Mouse (Mus musculus) limb, embryonic 11.5 days (tissue): ENCODE measurements at regions not wholly inside any gene's neighbourhood (a gene's known extent, or its start where the extent isn't known, plus 50 kb on each side); places are given as distances from the start of the nearest gene placed in this dataset.

Experiments used
- ATAC-seq: fragments of 200-750 bp; cut with Nextera tagmentation; 2 replicates; pipeline ENCODE4 v1.8.0; 2017; ENCODE audit warnings: low read depth; ENCODE audit not compliant: insufficient number of reproducible peaks, low FRiP score, low TSS enrichment
- DNase-seq: peaks from one replicate; pipeline ENCODE4 v3.0.0-alpha.2; 2015; ENCODE audit warnings: low spot score
- H3K27ac ChIP-seq: fragments of 300-500 bp; sonication (generic); replicated peaks from 2 replicates; pipeline ENCODE4 v1.5.1; 2014; ENCODE audit warnings: low read depth, mild to moderate bottlenecking, low read length
- H3K27me3 ChIP-seq: fragments of 300-500 bp; sonication (generic); 2 replicates; pipeline ENCODE4 v1.6.1; 2014; ENCODE audit warnings: mild to moderate bottlenecking, low read length, mixed read lengths; ENCODE audit not compliant: control insufficient read depth, insufficient read depth
- H3K36me3 ChIP-seq: fragments of 300-500 bp; sonication (generic); 2 replicates; pipeline ENCODE4 v1.6.1; 2014; ENCODE audit warnings: mild to moderate bottlenecking, low read length, moderate library complexity, mixed read lengths; ENCODE audit not compliant: control insufficient read depth, insufficient read depth
- H3K4me1 ChIP-seq: fragments of 300-500 bp; sonication (generic); 2 replicates; pipeline ENCODE4 v1.6.1; 2014; ENCODE audit warnings: low read length, mixed read lengths; ENCODE audit not compliant: control insufficient read depth, insufficient read depth
- H3K4me2 ChIP-seq: fragments of 300-500 bp; sonication (generic); 2 replicates; pipeline ENCODE4 v1.6.1; 2014; ENCODE audit warnings: low read depth, mild to moderate bottlenecking, moderate library complexity; ENCODE audit not compliant: severe bottlenecking
- H3K4me3 ChIP-seq: fragments of 300-500 bp; sonication (generic); 2 replicates; pipeline ENCODE4 v1.5.1; 2014; ENCODE audit warnings: low read depth, low read length
- H3K9ac ChIP-seq: fragments of 300-500 bp; sonication (generic); 2 replicates; pipeline ENCODE4 v1.6.1; 2014; ENCODE audit warnings: mild to moderate bottlenecking, low read length
- H3K9me3 ChIP-seq: fragments of 300-500 bp; sonication (generic); 2 replicates; pipeline ENCODE4 v1.6.1; 2016; ENCODE audit warnings: low read length; ENCODE audit not compliant: control insufficient read depth
- WGBS: fragments of 180-500 bp; shearing (Covaris S2); extraction: QIAGEN DNeasy Blood & Tissue Kit; methylation state at CpG from one replicate; pipeline ENCODE4 v1.1.7; 2014; 5-methylcytosine and 5-hydroxymethylcytosine counted together

- H3K27me3 ChIP-seq = 0 out of 2 replicates have a peak, but pooled peaks cover 6% of the 10 kb centered on the region
- H3K27ac ChIP-seq = peak overlapping the region; percentile 93
- no peaks in the 10 kb centered on the region for H3K36me3 ChIP-seq
- H3K4me3 ChIP-seq = no peak overlapping the region
- ATAC-seq (peak; percentile 69), DNase-seq (peak; percentile 77)
- no peaks in the 10 kb centered on the region for H3K9me3 ChIP-seq
- H3K4me1 ChIP-seq = 0 out of 2 replicates have a peak, but pooled peaks cover 3% of the 10 kb centered on the region
- no peak overlapping the region for H3K4me2 ChIP-seq
- peak overlapping the region; percentile 40; the same call in 1 of the 2 replicates for H3K9ac ChIP-seq
- WGBS = 2% methylated on average over 5 of the region's 5 CpGs
These were observed 63.9 kb downstream of the Ddx3x start for GRCm38 (mm10) chrX:13344701-13345100.

- Histone ChIP-seq H3K27ac (peak overlapping the region; percentile 93), H3K9me3 (no peaks in the 10 kb centered on the region), H3K4me1 (0 out of 2 replicates have a peak, but pooled peaks cover 3% of the 10 kb centered on the region), H3K27me3 (0 out of 2 replicates have a peak, but pooled peaks cover 6% of the 10 kb centered on the region), H3K9ac (peak overlapping the region; percentile 40; the same call in 1 of the 2 replicates), H3K4me3 (no peak overlapping the region), H3K4me2 (0 out of 2 replicates have a peak overlapping the region, but pooled peaks have one; percentile 10), H3K36me3 (no peaks in the 10 kb centered on the region)
- DNase-seq = peak; percentile 62
- WGBS = 11% methylated on average over 5 of the region's 5 CpGs
- no peak for ATAC-seq
These were observed 64.4 kb downstream of the Ddx3x start for GRCm38 (mm10) chrX:13345126-13345525.

GRCm38 (mm10) chrX:13346011-13346631 lies 65.4 kb downstream of the Ddx3x start:
- H3K27me3 ChIP-seq = 0 out of 2 replicates have a peak, but pooled peaks cover 6% of the 10 kb centered on the region
- H3K9me3 ChIP-seq = no peaks in the 10 kb centered on the region
- 8% methylated on average over 21 of the region's 21 CpGs for WGBS
- H3K9ac ChIP-seq = peak overlapping the region; percentile 55
- no peaks in the 10 kb centered on the region for H3K36me3 ChIP-seq
- H3K4me1 ChIP-seq = 0 out of 2 replicates have a peak, but pooled peaks cover 3% of the 10 kb centered on the region
- peak overlapping the region; percentile 93 for H3K27ac ChIP-seq
- peak overlapping the region; percentile 59 for H3K4me2 ChIP-seq
- DNase-seq = peak; percentile 58
- H3K4me3 ChIP-seq = peak overlapping the region; percentile 28; the same call in 1 of the 2 replicates
- ATAC-seq = peak; percentile 35; the same call in 1 of the 2 replicates

- DNase-seq = peak; percentile 61
- Histone ChIP-seq H3K9me3 (no peaks in the 10 kb centered on the region), H3K4me2 (peak overlapping the region; percentile 59), H3K4me1 (0 out of 2 replicates have a peak, but pooled peaks cover 3% of the 10 kb centered on the region), H3K27me3 (0 out of 2 replicates have a peak, but pooled peaks cover 6% of the 10 kb centered on the region), H3K27ac (peak overlapping the region; percentile 93), H3K36me3 (no peaks in the 10 kb centered on the region), H3K9ac (peak overlapping the region; percentile 55), H3K4me3 (peak overlapping the region; percentile 28; the same call in 1 of the 2 replicates)
- WGBS = 7% methylated on average over 5 of the region's 5 CpGs
- no peak; the same call in 1 of the 2 replicates for ATAC-seq
These were observed 65.9 kb downstream of the Ddx3x start for GRCm38 (mm10) chrX:13346696-13347026.

- DNase-seq (peak; percentile 73), ATAC-seq (peak; percentile 85)
- Histone ChIP-seq H3K27me3 (0 out of 2 replicates have a peak, but pooled peaks cover 6% of the 10 kb centered on the region), H3K9me3 (no peaks in the 10 kb centered on the region), H3K4me2 (peak overlapping the region; percentile 59), H3K4me3 (peak overlapping the region; percentile 28), H3K36me3 (no peaks in the 10 kb centered on the region), H3K9ac (peak overlapping the region; percentile 53), H3K4me1 (0 out of 2 replicates have a peak, but pooled peaks cover 3% of the 10 kb centered on the region), H3K27ac (peak overlapping the region; percentile 93)
- 5% methylated on average over 26 of the region's 27 CpGs for WGBS
These were observed 66.5 kb downstream of the Ddx3x start for GRCm38 (mm10) chrX:13347027-13347840.

GRCm38 (mm10) chrX:13348415-13348814 lies 67.6 kb downstream of the Ddx3x start:
- Histone ChIP-seq H3K4me1 (0 out of 2 replicates have a peak, but pooled peaks cover 3% of the 10 kb centered on the region), H3K9ac (no peak overlapping the region), H3K27ac (no peak overlapping the region), H3K4me2 (no peak overlapping the region), H3K36me3 (no peaks in the 10 kb centered on the region), H3K4me3 (no peak overlapping the region), H3K9me3 (no peaks in the 10 kb centered on the region), H3K27me3 (0 out of 2 replicates have a peak, but pooled peaks cover 7% of the 10 kb centered on the region)
- 71% methylated on average over 1 of the region's 1 CpGs for WGBS
- no peak for ATAC-seq
- no peak for DNase-seq

GRCm38 (mm10) chrX:13350461-13350860 lies 69.7 kb downstream of the Ddx3x start:
- no peak overlapping the region for H3K9ac ChIP-seq
- H3K27me3 ChIP-seq = 0 out of 2 replicates have a peak, but pooled peaks cover 8% of the 10 kb centered on the region
- no peak overlapping the region for H3K27ac ChIP-seq
- no peak overlapping the region for H3K4me3 ChIP-seq
- 80% methylated on average over 3 of the region's 3 CpGs for WGBS
- H3K4me2 ChIP-seq = no peak overlapping the region
- H3K9me3 ChIP-seq = no peaks in the 10 kb centered on the region
- no peaks in the 10 kb centered on the region for H3K4me1 ChIP-seq
- DNase-seq = no peak
- H3K36me3 ChIP-seq = no peaks in the 10 kb centered on the region
- ATAC-seq = no peak

- 0 out of 2 replicates have a peak, but pooled peaks cover 2% of the 10 kb centered on the region for H3K27me3 ChIP-seq
- no peak overlapping the region for H3K27ac ChIP-seq
- ATAC-seq (no peak), DNase-seq (no peak)
- no peaks in the 10 kb centered on the region for H3K9me3 ChIP-seq
- no peaks in the 10 kb centered on the region for H3K4me1 ChIP-seq
- 63% methylated on average over 5 of the region's 5 CpGs for WGBS
- H3K4me3 ChIP-seq = no peak overlapping the region
- H3K4me2 ChIP-seq = no peak overlapping the region
- H3K36me3 ChIP-seq = no peaks in the 10 kb centered on the region
- H3K9ac ChIP-seq = no peak overlapping the region
These were observed 76.5 kb downstream of the Ddx3x start for GRCm38 (mm10) chrX:13357149-13357783.
